Mouse (Mus musculus): ENCODE results near the gene Abca2.
A peak's percentile ranks its signal among the peaks of the same experiment; 100 is the strongest.

The Abca2 gene

DNA sequence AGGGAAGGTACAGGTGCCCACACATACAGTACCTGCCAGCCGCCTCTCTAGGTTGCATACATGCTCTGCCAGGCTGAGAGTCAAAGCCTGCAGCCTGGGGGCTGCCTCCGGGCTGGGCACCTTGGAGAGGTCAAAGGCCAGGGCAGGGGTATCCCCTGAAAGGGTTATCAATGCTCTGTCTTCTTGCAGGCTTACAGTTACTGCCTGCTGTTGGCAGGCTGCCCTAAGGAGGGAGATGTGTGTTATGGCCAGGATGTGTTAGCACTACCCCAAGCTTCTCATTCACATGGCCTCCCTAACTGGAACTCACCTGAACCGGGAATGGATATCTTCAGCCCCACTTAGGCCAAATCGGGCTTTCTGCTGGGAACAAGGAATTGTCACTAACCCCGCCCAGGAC lies 31.6 kb downstream of the Abca2 start:
- DNase-seq (ENCODE audit: low read depth in 1 of 2, low spot score in 2 of 2): no peak

DNA sequence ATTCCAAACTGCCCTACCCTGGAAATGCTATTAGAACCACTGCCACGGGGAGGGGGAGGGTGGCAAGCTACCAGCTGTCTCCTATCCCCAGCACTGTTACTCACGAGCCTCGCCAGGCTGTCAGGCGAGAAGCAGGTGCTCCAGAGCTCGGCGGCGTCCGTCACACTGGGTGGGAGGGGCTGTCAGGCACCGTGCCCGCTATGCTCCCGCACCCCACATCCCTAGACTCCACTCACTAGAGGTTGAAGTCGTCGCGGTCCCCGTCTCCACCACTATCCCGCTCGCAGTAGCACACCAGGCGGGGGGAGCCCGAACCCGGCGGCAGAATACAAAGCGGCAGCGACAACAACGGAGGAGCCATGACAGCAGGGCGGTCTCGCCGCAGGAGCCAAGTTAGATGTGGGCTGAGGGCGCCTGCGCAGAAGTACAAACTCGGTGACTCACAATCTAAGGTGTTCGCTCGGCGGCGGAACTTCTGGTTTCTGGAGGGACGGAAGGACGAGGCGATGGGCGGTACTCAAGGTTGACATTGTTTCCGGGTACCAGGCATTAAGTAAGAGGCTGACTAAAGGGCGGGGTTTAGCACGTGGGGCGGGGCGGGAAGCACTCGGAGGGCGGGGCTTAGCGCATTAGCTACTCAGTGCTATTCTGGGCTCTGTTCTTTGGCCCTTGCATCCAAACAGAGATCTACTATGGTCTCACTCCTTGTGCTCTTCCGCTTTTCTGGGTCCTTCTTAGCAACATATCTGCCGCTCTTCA lies 32.2 kb downstream of the Abca2 start, which contains the start of gene Paxx:
Paxx (minus strand) TSS at position 544 of the 759 bp plus-strand sequence.
- DNase-seq (ENCODE audit: low read depth in 1 of 2, low spot score in 2 of 2): peak; percentile 85 to 87

DNA sequence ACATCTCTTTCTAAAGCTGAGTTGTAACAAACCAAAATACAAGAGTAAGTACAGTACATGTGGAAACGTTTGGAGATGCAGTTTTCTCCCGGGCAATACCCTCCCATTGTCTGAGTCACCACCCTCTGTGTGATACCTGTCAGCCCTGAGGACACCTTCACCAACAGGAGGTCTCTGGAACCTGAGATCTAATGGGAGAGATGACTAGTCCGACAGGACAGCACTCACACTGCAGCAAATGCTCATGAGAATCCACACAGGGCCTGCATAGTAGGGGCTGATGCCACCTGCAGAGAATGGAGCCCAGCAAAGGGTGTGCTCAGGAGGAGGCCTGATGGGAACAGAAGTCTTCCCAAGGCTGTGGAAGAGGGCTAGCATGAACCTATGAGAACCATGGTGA lies 32.9 kb downstream of the Abca2 start:
- DNase-seq (ENCODE audit: low read depth in 1 of 2, low spot score in 2 of 2): no peak

DNA sequence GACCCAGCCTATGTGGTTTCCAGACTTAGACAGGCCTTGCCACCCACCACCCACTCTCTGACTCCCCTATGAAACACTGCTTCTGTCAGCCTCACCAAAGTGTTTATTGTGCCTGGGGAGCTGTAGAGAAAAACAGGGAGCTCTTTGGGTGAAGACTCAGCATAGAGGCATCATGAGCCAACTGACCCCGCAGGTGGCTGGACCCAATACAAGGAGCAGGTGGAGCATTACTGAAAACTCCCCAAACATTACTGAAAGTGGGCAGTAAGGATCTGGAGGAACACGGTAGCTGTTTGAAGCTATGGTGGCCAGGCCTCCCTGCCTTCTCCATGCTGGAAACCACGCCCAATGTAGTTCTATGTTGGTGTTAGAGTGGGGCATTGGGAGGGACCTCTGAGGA lies 35.1 kb downstream of the Abca2 start:
- DNase-seq (ENCODE audit: low read depth in 1 of 2, low spot score in 2 of 2): no peak

DNA sequence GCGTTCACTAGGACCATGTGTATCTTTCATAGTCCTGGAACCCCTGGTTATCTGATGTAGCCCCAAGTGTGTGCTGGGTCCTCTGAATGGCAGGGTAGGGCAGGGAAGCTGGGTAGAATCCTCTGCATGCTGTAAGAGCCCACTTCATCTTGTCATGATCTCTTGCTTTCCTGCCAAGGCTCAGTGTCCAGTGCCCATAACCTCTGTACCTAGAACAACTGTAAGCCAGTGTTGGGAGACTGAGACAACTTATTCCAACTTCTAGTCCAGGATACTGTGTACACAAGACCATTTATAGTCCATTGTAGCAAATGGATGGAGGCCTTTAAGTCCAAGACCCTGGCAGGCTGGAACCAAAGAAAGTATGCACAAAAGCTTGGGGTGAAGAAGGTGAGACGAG lies 36.8 kb downstream of the Abca2 start:
- no peak for DNase-seq (ENCODE audit: low read depth in 1 of 2, low spot score in 2 of 2)

DNA sequence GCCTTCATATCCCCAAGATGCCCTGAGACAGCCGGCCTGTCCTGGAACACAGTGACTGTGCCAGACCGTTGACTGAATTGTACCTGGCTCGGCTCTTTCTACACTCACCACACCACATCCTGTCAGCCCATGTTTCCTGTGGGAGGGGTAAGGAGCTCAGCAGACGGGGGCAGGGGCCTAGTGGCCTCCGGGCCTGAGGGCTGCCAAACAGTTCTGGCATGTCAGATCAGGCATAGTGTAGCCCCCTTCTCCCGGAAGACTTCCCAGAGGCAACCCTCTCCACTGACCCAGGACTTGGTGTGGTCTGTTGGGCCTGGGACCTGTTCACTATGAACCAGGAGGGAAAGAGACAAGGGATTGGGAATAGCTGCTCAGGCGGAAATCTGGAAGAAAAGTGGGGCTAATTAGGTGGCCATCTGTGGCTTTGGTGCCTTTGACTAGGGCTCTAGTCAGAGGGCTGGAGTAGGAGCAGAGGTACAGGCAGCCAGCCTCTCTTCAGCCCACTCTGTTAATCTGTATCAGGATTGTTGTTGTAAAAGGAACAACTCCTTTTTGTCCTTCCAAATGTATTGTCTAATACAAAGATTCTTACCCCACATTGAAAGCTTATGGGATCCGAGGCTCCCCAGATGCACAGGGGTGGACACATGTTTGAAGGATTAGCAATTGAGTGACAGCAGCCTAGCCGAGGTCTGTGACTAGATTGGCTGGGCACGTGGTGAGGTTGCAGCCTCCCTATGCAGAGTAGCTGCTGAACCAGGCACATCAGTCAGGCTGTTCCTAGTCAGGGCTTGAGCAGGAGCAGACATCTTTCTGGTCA lies 37.5 kb downstream of the Abca2 start:
- DNase-seq (ENCODE audit: low read depth in 1 of 2, low spot score in 2 of 2): no peak

DNA sequence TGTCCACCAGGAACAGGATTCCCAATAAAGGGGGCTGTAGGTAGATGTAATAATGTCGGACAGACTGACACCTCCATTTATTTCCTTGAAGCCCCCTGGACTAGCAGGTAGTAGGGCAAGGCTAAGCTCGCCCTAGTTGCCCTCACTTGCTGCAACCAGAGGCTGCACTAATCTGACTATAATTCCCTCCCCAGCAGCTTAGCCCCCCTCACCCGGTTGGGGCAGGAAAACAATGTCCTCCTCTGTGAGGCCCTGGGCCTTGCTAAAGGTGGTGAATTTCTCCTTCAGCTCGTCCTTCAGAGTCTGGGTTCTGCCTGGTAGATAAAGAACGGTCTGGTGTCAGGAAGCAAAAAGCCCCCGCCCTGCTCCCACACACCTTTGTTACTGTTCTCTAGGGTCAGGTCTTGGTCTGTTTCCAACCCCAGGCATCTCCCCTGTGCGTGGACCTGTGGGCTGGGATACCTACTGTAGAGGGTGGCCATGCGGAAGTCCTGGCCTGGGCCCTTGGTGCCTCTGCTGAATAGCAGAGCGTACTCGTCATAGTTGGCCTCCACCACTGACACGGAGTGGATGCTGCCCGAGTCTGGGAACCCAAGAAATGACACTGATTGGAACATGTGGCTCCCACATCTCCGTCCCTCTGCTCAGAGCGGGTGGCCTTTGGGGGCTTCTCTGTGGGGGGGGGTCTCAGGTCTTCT lies 39.3 kb downstream of the Abca2 start:
- DNase-seq (ENCODE audit: low read depth in 1 of 2, low spot score in 2 of 2): no peak

DNA sequence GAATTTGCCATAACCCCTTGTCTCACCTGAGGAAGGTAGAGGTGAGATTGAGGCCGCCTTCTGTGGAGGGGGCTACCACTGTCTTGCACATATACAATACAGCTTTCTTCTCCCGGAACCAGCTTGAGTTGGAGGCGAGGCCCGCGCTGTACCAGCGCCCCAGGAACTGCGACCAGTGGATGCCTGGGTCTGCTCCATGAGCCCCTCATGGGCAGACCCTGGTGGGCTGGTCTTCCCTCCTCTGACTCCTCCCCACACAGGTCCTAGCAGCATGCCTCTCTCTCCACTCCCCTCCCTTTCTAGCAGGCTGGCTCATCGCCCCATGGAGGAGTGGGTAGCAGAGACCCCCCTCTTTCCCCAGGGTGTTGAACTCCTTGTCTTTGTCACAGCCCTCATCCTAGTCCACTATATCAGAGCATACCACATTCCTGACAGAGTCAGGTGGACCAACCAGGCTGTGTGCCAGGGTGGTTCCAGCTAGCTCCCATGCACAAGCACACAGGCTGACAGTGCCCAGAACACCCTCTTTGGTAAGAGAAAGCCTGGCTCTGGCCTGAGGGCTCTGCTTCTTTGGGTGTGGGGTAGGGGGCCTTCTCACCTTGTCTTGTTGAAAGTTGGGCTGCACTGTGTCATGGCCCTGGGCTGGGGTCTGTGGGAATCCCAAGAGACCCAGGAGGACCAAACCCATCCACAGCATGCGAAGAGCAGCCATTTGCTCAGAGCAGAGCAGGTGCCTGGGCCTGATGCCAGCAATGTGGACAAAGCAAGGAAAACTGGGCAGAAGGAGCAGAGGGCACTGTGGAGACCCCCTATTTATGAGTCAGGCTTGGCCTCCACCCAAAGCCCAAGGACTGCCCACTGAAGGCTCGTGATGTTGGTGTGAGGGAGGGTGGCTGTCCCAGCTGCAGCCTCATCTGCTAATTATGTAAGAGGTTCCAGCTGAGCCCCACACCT lies 40.7 kb downstream of the Abca2 start:
- no peak for DNase-seq (ENCODE audit: low read depth in 1 of 2, low spot score in 2 of 2)

DNA sequence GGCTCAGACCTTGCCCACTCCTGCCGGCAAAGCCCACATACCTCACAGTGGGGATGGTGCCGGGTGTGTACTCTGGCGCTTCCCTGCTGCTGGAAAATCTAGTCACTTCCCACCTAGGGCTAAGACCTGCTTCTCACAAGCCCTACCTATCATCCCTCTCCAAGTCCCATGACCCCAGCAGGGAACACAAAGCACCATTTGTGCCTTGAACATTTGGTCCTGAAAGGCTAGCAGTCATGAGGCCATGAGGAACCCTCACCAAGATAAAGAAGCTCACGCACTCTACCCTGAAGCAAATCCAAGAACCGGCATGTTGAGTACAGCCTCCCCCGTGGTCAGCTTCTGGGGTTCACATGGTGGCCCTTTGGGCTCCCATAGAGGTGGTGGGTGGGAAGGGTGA lies 41.5 kb downstream of the Abca2 start, which contains the start of gene Ptgds:
Ptgds (minus strand) TSS at position 78 of the 400 bp plus-strand sequence.
- DNase-seq (ENCODE audit: low read depth in 1 of 2, low spot score in 2 of 2): no peak

DNA sequence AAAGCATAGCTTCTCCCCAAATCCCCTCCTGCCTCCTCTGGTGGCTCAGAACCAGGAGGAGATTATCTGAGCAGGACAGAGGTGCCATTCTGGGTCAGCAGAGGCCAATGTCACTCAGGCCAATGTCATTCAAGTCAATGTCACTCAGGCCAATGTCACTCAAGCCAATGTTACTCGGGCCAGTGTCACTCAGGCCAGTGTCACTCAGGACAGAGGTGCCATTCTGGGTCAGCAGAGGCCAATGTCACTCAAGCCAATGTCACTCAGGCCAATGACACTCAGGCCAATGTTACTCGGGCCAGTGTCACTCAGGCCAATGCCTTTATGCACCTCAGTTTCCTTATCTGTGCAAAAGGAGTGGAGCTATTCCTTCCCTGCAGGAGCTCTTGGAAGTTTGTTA lies 44.0 kb downstream of the Abca2 start:
- DNase-seq (ENCODE audit: low read depth in 1 of 2, low spot score in 2 of 2): no peak

DNA sequence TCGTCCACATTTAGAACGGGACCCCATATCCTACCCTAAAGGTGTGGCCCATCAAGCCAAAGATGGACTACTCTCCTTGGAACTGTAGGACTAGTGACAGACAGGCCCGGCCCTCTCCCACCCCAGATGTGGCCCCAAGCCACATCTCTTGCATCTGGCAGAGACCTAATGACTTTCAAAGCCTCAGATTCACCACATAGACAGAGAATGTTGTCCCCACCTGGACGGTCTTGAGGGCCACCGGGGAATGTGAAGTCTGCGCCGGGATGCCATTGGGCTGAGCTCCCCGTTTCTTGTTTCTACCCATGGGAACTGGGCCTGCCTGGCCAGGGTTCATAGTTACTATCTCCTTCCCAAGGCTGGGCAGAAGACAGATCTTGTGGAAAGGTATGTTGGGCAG lies 49.0 kb downstream of the Abca2 start:
- DNase-seq (ENCODE audit: low read depth in 1 of 2, low spot score in 2 of 2): no peak

DNA sequence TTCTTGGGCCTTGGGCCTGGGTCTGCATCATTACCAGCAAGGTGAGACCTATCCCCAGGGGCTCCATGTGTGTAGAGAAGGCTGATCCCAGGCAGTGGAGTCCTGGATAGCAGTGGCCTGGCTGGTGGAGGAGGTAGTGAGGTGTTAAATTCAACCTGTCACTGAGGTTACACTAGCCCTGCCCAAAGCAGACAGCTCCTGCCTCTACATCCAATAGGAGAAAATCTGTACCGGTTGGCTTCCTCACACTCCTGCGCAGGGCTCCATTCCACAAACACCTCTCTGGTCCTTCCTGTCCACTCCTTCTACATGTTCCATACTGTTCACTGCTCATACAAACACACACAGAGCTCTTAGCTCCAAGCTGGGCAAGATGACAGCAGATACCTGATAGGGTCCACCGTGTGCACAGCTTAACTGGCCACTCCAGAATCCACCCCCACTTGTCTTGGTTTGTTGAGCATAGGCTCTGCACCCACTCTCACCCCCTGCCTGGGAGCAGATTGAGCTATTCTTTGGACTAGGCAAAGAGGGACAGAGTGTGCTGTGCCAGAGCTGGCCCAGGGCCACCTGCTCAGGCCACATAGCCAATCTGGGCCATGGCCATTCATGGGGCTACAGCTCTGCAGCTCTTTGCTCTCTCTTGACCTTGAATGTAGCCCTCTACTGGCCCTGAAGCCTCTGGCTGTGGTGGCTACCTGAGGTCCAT lies 49.6 kb downstream of the Abca2 start:
- no peak for DNase-seq (ENCODE audit: low read depth in 1 of 2, low spot score in 2 of 2)

DNA sequence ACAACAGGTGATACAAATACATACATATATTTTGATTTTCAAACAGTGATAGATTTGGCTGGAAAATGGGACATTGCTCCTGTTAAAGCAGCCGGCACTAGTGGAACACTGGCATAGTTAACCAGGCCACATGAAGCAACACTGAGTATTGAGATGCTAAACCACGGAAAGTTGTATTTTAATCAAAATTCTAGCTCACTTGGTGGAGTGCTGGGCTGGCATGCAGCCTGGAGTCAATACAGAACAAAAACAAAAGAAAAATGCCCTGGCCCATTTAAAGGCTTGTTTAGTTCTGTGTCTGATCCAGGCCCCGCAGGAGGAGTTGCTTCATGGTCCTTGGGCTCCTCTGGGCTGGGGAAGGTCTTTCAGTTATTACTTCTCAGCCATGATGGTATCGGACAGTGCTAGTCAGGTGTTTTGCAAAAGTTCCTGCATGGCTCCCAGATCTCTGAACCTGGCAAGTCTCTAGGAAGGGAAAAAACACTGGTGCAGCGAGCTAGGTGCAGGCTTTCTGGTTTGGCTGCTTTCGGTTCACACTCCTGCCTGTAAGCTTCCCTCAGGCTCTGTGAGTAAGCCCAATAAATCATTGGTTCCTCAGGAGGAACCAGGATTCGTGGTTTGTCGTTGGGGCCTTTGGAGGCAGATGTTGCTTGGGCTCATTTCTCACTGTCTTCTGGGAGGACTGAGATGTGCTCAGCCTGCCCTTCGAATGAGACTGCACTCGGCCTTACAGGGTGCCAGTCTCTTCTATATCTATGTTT lies 51.2 kb downstream of the Abca2 start:
- DNase-seq (ENCODE audit: low read depth in 1 of 2, low spot score in 2 of 2): no peak

DNA sequence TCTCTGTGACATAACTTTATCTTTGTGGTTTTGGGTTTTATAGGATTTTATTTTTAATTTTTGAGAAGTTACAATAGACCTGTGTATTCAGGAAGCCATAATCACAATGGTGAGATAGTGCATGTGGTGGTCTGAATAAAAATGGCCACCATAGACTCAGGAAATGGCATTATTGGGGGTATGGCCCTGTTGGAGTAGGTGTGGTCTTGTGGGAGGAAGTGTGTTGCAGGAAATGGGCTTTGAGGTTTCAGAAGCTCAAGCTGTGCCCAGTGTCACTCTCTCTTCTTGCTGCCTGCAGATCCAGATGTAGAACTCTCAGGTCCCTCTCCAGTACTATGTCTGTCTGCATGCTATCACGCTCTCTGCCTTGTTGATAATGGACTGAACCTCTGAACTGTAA lies 52.0 kb downstream of the Abca2 start:
- no peak for DNase-seq (ENCODE audit: low read depth in 1 of 2, low spot score in 2 of 2)

DNA sequence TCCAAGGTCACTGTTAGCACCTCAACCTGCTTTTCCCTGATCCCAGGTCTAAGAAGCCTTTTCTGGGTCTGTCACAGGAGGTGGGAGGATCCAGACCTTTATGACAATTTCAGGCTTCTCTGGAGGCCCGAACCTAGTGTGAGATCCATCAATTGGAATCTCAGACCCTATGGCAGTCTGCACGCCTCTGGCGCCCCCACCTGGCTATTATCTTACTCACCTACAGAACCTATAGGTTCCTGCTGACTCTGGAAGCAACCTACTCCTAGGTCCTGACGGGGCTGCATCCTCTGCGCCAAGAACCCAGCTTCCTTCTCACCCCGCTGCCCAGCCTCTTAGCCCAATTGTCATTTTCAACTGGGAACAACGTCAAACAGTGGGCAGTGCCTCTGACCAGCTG lies 54.5 kb downstream of the Abca2 start:
- DNase-seq (ENCODE audit: low read depth in 1 of 2, low spot score in 2 of 2): no peak

DNA sequence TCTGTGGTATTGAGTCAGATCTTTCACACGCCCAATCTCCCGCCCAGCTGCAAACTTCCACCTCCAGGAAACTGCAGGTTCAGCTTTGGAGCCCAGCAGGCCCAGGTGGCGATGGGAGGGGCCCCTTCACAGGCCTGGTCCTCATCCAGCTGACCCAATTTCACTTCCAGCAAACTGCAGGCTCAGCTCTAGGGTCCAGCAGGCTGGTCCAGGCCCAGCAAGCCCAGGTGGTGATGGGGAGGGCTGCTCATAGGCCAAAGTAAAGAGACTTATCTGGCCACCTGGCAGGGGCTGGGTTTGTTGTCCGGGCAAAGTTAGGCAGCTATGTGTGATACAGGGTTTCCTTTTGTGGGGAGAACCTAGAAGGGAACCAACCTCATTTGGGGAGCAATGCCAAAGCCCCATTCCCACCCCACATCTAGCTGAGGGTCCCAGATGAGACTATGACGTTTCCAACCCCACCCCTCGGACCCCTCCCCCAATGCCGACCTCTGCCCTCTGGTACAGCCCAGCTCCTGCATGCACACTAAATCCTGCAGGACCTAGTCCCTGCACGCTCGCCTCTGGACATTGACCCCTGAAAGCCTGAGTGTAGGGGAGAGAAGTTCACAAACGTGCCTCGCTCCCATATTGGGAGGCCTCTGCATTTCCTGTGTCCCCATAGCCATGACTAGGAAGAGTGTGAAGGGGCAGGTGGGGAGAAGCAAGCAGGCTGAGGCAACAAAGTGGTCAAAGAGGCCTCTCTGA lies 56.6 kb downstream of the Abca2 start:
- no peak for DNase-seq (ENCODE audit: low read depth in 1 of 2, low spot score in 2 of 2)

DNA sequence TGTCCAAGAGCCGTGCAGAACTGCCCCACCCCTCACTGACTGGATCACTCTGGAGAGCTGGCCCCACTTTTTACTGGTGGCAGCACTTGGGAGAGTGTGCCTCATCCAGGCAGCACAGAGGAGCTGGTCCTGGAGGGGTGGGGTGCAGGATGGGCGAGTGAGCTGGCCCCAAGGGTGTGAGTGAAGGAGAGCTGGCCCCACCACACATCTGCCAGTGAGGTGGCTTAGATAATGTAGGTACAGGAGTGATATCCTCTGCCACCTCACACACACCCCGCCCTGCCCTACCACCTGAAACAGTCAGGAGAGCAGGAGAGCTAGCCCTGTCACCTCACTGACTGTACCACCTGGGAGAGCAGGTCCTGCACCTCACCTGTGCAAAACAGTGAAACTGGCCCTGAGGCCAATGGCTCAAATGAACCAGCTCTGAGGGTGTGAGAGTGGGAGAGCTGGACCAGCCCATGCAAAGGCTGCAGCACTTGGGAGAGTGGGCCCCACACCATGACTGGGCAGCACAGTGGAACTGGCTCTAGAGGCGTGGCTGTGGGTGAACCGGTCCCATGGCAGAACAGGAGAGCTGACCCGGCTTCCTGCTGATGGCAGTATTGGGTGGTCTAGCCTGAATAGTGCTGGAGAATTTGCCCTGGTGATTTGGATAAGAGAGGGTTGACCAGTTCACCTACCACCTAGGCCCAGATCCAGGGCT lies 59.6 kb downstream of the Abca2 start:
- DNase-seq (ENCODE audit: low read depth in 1 of 2, low spot score in 2 of 2): no peak

DNA sequence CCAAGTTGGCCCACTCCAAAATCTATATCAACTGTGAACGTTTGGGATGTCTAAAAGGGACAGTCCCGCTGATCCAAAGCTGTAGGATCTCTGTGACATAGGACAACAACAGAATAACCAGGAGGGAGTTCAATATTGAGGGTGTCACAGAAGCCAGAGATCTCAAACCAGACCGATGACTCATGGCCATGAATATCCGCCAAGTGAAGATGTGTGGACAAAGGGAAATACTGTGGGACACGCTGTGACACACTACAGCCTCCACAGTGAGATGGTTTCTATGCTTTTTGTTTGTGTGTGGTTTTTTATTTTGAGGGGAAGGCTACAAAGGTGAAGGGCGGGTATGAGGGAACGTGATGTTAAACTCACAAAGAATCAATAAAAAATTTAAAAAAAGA lies 60.2 kb downstream of the Abca2 start:
- no peak for DNase-seq (ENCODE audit: low read depth in 1 of 2, low spot score in 2 of 2)
